Mouse (Mus musculus): ENCODE measurements at regions not wholly inside any gene's neighbourhood (a gene's known extent, or its start where the extent isn't known, plus 50 kb on each side); places are given as distances from the start of the nearest gene placed in this dataset.
"Not testable (repeated sequence)": the region's sequence is repeated elsewhere in the genome, so short reads cannot be mapped to it uniquely, and the experiment has no call there.

GRCm38 (mm10) chr14:101067082-101067481 lies 133.0 kb downstream of the Prr30 start:
- no peak for DNase-seq

GRCm38 (mm10) chr14:101056874-101057273 lies 143.3 kb downstream of the Prr30 start:
- DNase-seq = no peak

DNA sequence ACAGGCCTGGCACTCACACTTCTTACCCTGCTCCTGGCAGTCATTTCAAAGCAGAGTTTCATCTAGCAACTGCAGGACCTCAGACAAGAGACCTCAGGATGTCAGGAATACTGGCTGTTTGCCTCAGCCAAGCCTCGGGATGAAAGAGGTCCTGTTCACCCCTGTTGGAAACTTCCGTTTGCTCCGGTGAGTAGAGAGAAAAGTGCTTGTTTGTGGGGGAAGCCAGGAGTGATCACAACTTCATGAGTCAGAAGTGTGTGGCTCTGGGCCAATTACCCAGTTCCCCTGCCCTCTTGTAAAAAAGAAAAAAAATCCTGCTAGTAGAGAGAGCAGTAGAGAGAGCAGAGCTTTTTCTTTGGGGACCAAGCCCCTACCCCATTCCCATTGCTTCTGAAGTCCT lies 144.2 kb downstream of the Prr30 start:
- no peak for DNase-seq

DNA sequence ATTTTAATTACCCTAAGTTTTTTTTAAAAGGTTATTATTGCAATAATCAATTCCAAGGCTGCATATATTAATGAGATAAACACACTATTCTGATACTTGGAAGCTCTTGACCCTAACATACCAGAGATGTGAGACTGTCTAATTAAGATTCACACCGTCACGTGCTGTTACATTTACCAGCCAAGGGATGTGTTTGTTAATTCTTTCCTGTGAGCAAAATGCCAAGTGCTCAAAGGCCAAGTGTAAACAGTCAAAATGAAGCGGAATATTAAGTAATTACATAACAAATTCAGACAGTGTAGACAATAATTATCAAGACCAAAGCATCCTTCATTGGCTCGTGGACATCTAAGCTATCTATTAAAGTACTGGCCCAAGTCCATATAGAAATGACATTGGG lies 145.3 kb downstream of the Prr30 start:
- DNase-seq = no peak

DNA sequence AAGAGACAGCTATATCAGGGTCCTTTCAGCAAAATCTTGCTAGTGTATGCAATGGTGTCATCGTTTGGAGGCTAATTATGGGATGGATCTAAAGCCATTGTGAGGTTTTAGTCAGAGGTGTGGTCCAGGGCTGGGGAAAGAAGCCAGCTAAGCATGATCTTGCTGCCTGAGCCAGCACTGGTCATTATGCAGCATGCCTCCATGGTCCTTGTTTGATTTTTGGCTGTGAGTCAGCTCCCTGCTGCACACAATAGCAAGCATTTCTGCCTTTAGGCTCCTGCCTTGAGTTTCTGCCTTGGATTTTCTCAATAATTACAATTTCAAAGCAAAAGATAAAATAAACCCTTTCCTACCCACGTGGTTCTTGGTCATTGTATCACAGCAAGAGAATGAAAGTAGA lies 147.4 kb downstream of the Prr30 start:
- no peak for DNase-seq

- no peak for DNase-seq
Measured at GRCm38 (mm10) chr14:101050212-101050611, 149.9 kb downstream of the Prr30 start.

DNA sequence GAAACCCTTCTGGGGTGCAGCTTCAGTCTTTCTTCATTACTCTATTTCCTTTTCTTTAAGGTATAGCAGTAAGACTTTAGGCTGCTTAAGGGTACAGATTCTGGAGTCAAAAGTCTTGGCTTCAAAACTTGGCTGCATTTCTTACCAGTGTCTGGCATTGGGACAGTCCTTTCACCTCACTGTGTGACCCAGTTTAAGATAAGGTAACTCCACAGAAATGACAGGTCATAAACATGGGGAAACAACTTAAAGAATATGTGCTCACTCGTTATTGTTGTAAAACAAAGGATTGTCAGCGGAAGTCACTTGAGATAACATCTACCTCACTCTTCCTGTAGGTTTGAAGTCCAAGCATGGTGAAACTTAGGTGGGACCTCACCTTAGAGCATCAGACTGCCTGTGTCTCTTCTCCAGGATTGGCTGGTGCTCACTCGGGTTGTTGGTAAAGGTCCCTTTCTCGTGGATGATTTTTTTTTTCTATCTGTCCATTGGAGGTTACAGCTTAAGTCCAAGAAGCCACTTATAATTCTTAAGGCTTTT lies 150.4 kb downstream of the Prr30 start:
- no peak for DNase-seq

- DNase-seq = no peak
Measured at GRCm38 (mm10) chr14:101043494-101043893, 156.6 kb downstream of the Prr30 start.

DNA sequence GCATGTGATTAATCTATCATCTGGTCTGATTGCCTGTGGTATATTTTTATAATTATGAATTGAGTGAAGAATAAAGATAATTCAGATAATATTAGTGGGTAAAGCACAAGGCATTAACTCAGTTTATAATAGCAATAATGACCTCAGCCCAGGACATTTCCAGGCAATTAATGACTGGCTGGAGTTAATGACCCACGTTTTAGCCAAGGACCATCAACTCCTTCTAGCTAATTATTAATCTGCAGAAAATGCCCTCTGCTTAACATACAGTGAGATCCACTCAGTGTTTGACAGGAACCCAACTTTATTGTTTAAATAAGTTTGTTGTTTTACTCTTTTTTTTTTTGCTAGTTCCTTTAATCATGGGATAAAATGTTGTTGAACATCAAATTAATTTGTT lies 199.1 kb downstream of the Prr30 start:
- no peak for DNase-seq

DNA sequence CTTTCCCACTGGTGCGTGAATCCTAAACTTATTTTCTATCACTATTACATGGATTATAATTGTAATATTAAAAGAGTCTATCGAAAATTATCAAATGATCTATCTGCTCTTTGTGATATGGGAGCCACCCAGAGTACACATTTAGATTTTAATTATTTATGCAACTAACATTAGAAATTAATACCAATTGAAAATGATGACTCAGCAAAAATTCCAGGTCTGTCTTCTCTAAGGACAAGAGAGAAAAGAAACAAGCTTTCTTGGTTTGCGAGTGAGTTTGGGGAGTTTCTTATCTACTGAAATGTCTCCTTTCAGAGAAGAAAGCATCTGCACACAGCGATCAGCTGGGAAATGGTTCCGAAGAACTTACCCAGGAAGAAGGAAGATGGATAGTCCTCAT lies 219.4 kb downstream of the Prr30 start:
- no peak for DNase-seq

DNA sequence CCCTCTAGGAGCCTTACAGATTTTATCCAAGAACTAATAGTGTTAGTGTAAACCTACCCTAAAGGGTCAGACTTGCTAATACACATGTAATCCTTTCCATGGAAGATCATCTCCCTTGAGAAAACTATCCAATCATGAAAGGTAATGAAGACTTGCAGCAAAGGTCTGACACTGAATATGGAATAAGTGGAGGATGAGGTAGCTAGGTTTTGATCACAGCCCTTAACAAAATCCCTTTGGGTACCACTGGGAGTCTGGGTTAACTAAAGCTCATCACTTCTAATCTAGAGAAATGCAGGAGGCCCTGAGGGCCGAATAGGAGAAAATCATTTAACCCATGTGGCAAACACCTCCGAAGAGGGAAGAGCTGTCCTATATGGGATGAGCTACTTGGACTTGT lies 221.6 kb downstream of the Prr30 start:
- no peak for DNase-seq

- no peak for DNase-seq
Measured at GRCm38 (mm10) chr14:100970970-100971369, 229.2 kb downstream of the Prr30 start.

- DNase-seq = no peak
Measured at GRCm38 (mm10) chr14:100960198-100960597, 239.9 kb downstream of the Prr30 start.

DNA sequence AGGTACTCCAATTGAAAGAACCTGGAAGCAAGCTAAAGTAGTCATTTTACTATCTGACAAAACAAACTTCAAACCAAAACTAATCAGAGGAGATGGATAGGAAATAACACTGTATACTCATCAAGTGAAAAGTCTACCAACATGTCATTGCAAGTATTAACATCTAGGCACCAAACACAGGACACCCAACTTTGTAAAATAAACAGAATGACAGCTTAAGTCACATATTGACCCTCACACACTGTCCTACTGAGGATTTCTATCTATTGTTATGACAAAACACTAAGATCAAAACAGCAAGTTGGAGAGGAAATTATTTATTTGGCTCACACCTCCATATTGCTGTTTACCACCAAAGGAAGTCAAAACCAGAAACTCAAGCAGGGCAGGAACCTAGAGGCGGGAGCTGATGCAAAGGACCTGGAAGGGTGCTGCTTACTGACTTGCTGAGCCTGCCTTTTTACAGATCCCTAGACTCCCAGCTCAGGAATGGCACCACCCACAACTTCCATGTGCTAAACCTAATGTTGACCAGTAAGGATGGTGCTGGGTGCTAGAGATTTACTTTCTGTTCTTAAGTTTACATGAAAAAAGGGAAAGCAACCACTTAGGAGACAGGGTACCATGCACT lies 244.2 kb downstream of the Prr30 start:
- no peak for DNase-seq

GRCm38 (mm10) chr14:100950681-100951119 lies 249.4 kb downstream of the Prr30 start:
- DNase-seq = no peak

GRCm38 (mm10) chr14:100947625-100948024 lies 252.5 kb downstream of the Prr30 start:
- DNase-seq = not testable (repeated sequence)

GRCm38 (mm10) chr14:100937358-100937887 lies 262.7 kb downstream of the Prr30 start:
- no peak for DNase-seq

GRCm38 (mm10) chr14:100934554-100934953 lies 265.6 kb downstream of the Prr30 start:
- DNase-seq = no peak

DNA sequence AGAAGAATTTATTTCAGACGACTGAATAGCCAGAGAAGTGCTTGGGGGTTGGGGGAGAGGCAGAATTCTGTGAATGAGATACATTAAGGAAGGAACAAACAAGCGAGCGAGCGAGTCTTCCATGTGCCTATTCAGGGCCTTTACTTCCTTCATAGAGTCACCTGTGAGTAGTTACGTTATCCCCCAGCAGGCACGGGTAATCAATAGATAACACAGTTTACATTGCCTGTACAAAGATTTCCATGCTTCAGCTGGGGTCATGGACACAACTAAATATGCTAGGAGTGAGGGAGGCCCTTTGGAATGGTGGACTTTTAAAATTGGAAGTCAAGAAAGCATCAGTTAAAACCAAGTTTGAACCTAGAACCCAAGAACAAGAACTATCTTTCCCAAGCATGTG lies 275.2 kb downstream of the Prr30 start:
- DNase-seq = no peak

DNA sequence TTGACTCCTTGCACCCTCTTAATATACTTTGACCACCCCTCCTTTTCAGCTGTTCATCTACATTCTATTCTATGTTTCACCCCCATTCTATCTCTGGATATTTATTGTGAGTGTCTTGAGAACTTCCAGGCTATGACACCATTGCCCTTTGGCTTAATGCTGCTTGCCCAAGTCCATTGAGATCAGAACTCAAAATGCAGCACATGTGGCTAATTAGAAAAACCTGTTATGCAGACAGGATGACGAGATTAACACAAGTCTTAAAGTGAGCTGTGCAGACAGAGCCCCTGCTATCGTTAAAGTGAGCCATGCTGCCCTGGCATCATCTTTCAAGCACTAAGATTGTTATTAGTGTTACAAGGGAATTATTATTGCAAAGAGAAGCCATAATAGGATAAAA lies 299.9 kb downstream of the Prr30 start:
- no peak for DNase-seq

GRCm38 (mm10) chr14:100899074-100899473 lies 301.1 kb downstream of the Prr30 start:
- DNase-seq = no peak

- no peak for DNase-seq
Measured at GRCm38 (mm10) chr14:100889163-100890157, 310.7 kb downstream of the Prr30 start.

GRCm38 (mm10) chr14:100883115-100883514 lies 317.0 kb downstream of the Prr30 start:
- DNase-seq = no peak

- no peak for DNase-seq
Measured at GRCm38 (mm10) chr14:100880103-100880502, 320.0 kb downstream of the Prr30 start.
